Mouse (Mus musculus): ENCODE results near the gene H1fx. TPM values are rescaled to one million over a fixed set of nuclear protein-coding genes. Genes with fewer than 3 reads are reported as not detected.
"Not testable (repeated sequence)": the region's sequence is repeated elsewhere in the genome, so short reads cannot be mapped to it uniquely, and the experiment has no call there.

H1fx gene
- polyA plus RNA-seq, 1 experiment: 33.8 TPM

DNA sequence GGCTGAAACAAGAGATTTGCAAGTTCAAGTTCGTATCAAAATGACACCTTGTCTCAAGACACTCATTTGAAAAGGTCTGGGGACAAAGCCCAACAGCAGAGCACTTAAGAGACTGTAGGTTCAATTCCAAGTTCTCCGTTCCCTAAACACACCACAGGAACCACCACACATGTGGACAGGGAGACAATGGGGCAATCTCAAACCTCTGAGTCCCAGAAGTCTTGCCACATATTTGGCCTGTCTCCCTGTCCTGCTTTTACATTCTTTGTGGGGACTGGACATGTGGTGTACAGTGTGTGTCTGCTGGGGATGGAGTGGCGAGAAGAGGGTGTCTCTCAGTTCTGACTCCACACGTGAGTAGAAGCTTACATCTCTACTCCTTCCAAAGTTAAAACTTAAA, 27.8 kb upstream of the H1fx start:
- H3K36me3 ChIP-seq (replicated peaks; ENCODE audit: low read length): peaks cover 90% of the 10 kb centered on the region
- H3K4me3 ChIP-seq (replicated peaks): no peak overlapping the region
- H3K9me3 ChIP-seq: no peaks in the 10 kb centered on the region
- no peaks in the 10 kb centered on the region for H3K27me3 ChIP-seq (replicated peaks)
- H3K4me1 ChIP-seq: peaks cover 19% of the 10 kb centered on the region
- TF ChIP-seq FLI1 (IDR thresholded peaks at IDR 0.05; ENCODE audit: low read length) (no peak), GATA1 (IDR thresholded peaks at IDR 0.05; ENCODE audit: borderline replicate concordance, low read length) (no peak)

GRCm38 (mm10) chr6:88004773-88005172, 23.3 kb upstream of the H1fx start:
- H3K36me3 ChIP-seq (replicated peaks; ENCODE audit: low read length): peaks cover 98% of the 10 kb centered on the region
- not testable (repeated sequence) for H3K4me1 ChIP-seq; H3K27me3 ChIP-seq (replicated peaks); H3K4me3 ChIP-seq (replicated peaks); H3K9me3 ChIP-seq

DNA sequence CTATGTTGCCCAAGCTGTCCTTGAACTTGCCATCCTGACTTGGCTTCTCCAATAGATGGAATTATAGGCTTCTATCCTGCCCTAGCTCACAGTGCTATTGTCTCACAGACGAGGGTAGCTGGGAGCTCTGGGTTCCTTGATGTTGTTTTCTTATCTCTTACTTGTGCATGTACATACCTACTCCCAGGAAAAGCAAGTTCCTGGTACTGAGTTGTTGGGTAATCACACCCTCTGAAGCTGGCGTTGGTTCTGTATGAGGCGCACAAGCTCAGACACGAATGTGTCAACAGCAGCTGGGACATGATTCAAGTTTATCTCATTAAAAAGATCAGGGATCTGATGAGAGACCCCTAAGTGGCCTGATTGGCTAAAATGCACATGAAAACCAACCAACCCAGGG, 22.0 kb upstream of the H1fx start:
- Histone ChIP-seq H3K36me3 (replicated peaks; ENCODE audit: low read length) (peaks cover 92% of the 10 kb centered on the region), H3K4me1 (peaks cover 6% of the 10 kb centered on the region; the same call in 1 of the 2 replicates), H3K27me3 (replicated peaks) (no peaks in the 10 kb centered on the region), H3K4me3 (replicated peaks) (no peak overlapping the region), H3K9me3 (no peaks in the 10 kb centered on the region)
- no peak for TF ChIP-seq FLI1 (IDR thresholded peaks at IDR 0.05; ENCODE audit: low read length)
- TF ChIP-seq GATA1 (IDR thresholded peaks at IDR 0.05; ENCODE audit: borderline replicate concordance, low read length): no peak

GRCm38 (mm10) chr6:87998358-87998757, 16.9 kb upstream of the H1fx start:
- peaks cover 35% of the 10 kb centered on the region for H3K4me1 ChIP-seq
- no peak overlapping the region for H3K4me3 ChIP-seq (replicated peaks)
- H3K9me3 ChIP-seq: no peaks in the 10 kb centered on the region
- H3K36me3 ChIP-seq (replicated peaks; ENCODE audit: low read length): peaks cover 62% of the 10 kb centered on the region
- no peak for TF ChIP-seq GATA1 (IDR thresholded peaks at IDR 0.05; ENCODE audit: borderline replicate concordance, low read length)
- TF ChIP-seq FLI1 (IDR thresholded peaks at IDR 0.05; ENCODE audit: low read length): no peak
- H3K27me3 ChIP-seq (replicated peaks): peaks cover 1% of the 10 kb centered on the region

DNA sequence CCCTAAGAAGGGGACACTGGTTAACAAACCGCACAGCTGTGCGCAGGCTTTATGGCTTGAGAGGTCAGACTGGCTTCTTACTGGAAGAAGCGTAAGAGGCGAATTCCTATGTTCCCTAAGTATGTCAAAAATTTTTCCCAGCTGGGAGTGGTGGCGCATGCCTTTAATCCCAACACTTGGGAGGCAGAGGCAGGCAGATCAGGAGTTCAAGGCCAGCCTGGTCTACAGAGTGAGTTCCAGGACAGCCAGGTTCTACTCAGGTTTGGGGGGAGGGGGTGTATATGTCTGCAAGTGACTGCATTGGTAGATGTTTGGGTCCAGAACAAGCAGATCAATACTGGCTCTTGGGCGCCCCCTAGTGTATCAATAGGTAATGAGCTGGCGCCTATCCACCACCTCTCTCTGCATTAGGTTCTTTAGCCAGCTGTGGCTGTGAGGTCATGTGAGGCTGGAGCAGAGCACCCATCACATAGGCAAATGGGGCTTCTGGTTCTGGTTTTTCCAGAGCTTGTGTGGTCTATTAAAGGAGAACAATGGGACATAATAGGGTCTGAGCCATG, 16.3 kb upstream of the H1fx start:
- Histone ChIP-seq H3K36me3 (replicated peaks; ENCODE audit: low read length) (peaks cover 56% of the 10 kb centered on the region), H3K27me3 (replicated peaks) (peaks cover 1% of the 10 kb centered on the region), H3K4me3 (replicated peaks) (no peak overlapping the region), H3K4me1 (peaks cover 41% of the 10 kb centered on the region), H3K9me3 (no peaks in the 10 kb centered on the region)
- no peak for TF ChIP-seq FLI1 (IDR thresholded peaks at IDR 0.05; ENCODE audit: low read length)
- TF ChIP-seq GATA1 (IDR thresholded peaks at IDR 0.05; ENCODE audit: borderline replicate concordance, low read length): no peak

GRCm38 (mm10) chr6:87996606-87997005, 15.2 kb upstream of the H1fx start:
- Histone ChIP-seq H3K36me3 (replicated peaks; ENCODE audit: low read length) (peaks cover 44% of the 10 kb centered on the region), H3K27me3 (replicated peaks) (peaks cover 1% of the 10 kb centered on the region), H3K9me3 (no peaks in the 10 kb centered on the region), H3K4me1 (peaks cover 49% of the 10 kb centered on the region), H3K4me3 (replicated peaks) (no peak overlapping the region)
- TF ChIP-seq GATA1 (IDR thresholded peaks at IDR 0.05; ENCODE audit: borderline replicate concordance, low read length) (no peak), FLI1 (IDR thresholded peaks at IDR 0.05; ENCODE audit: low read length) (no peak)

DNA sequence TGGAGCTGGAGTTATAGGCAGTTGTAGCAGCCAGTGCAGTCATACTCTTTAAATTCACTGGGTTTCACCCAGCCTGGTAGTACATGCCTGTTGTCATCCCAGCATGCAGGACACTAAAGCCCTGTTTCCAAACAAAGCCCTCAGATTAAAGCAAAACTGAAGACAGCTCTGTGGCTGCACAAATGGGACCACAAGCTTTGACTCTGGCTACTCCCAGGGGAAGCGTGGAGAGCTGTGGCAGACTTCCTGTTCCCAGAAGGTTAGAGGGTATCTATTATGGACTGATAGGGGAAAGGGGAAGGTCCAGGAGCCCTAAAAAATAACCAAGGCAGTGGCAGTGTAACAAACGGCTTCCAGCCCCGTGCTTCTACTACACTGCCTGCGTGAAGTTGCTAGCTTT, 14.1 kb upstream of the H1fx start:
- Histone ChIP-seq H3K36me3 (replicated peaks; ENCODE audit: low read length) (peaks cover 33% of the 10 kb centered on the region), H3K9me3 (no peaks in the 10 kb centered on the region), H3K4me1 (peaks cover 54% of the 10 kb centered on the region), H3K4me3 (replicated peaks) (no peak overlapping the region), H3K27me3 (replicated peaks) (peaks cover 8% of the 10 kb centered on the region)
- TF ChIP-seq GATA1 (IDR thresholded peaks at IDR 0.05; ENCODE audit: borderline replicate concordance, low read length) (no peak), FLI1 (IDR thresholded peaks at IDR 0.05; ENCODE audit: low read length) (no peak)

- Histone ChIP-seq H3K4me3 (replicated peaks) (no peak overlapping the region), H3K9me3 (no peaks in the 10 kb centered on the region), H3K4me1 (peaks cover 63% of the 10 kb centered on the region), H3K27me3 (replicated peaks) (peaks cover 23% of the 10 kb centered on the region), H3K36me3 (replicated peaks; ENCODE audit: low read length) (peaks cover 24% of the 10 kb centered on the region)
- TF ChIP-seq FLI1 (IDR thresholded peaks at IDR 0.05; ENCODE audit: low read length): no peak
- TF ChIP-seq GATA1 (IDR thresholded peaks at IDR 0.05; ENCODE audit: borderline replicate concordance, low read length): no peak
Measured at GRCm38 (mm10) chr6:87993790-87994571, 12.5 kb upstream of the H1fx start.

DNA sequence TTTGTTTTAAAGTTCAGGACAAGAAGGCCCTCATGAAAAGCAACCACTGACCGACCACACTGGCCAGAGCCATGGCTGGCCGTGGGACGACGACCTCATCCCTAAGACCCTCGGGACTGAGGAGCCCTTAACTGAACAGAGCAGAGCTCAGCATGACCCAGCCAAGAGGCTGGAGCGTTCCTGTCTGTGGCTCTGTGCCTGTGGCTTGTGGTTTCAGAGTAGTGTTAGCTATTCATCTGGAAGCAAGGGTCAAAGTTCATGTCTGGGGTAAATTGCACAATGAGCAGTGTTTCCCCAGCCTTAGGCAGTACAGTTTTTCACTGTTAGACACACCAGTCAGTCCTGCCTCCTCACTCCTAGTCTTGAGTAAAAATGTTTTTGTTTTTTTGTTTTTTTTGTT, 11.3 kb upstream of the H1fx start:
- no peak for TF ChIP-seq GATA1 (IDR thresholded peaks at IDR 0.05; ENCODE audit: borderline replicate concordance, low read length)
- no peak for TF ChIP-seq FLI1 (IDR thresholded peaks at IDR 0.05; ENCODE audit: low read length)
- Histone ChIP-seq H3K4me3 (replicated peaks) (no peak overlapping the region), H3K9me3 (no peaks in the 10 kb centered on the region), H3K36me3 (replicated peaks; ENCODE audit: low read length) (peaks cover 12% of the 10 kb centered on the region), H3K27me3 (replicated peaks) (peaks cover 36% of the 10 kb centered on the region), H3K4me1 (peaks cover 63% of the 10 kb centered on the region)

- Histone ChIP-seq H3K4me3 (replicated peaks) (no peak overlapping the region), H3K4me1 (peaks cover 63% of the 10 kb centered on the region), H3K36me3 (replicated peaks; ENCODE audit: low read length) (peaks cover 7% of the 10 kb centered on the region), H3K9me3 (no peaks in the 10 kb centered on the region), H3K27me3 (replicated peaks) (peaks cover 44% of the 10 kb centered on the region)
- TF ChIP-seq GATA1 (IDR thresholded peaks at IDR 0.05; ENCODE audit: borderline replicate concordance, low read length) (no peak), FLI1 (IDR thresholded peaks at IDR 0.05; ENCODE audit: low read length) (no peak)
Measured at GRCm38 (mm10) chr6:87991886-87992285, 10.4 kb upstream of the H1fx start.
